Mouse (Mus musculus) erythroblast, embryonic 14.5 days (primary cell): ENCODE data around the gene Fsd1.

Experiments used
- GATA1 ChIP-seq: IDR thresholded peaks from 2 replicates; pipeline ENCODE4 v1.6.1; 2012; ENCODE audit warnings: low read length, inconsistent platforms, mixed read lengths
- TAL1 ChIP-seq: IDR thresholded peaks from 3 replicates; pipeline ENCODE4 v1.6.1; 2012; ENCODE audit warnings: low read length, inconsistent platforms, mixed read lengths

- TF ChIP-seq GATA1, result no peak
- TF ChIP-seq TAL1, result no peak
These were observed 33.8 kb upstream of the Fsd1 start, which contains the start of gene Ebi3 for GRCm38 (mm10) chr17:55952447-55953027.
